Mouse (Mus musculus) gonadal fat pad, adult 2 months (tissue): ENCODE results near the gene S1pr2. TPM values are rescaled to one million over a fixed set of nuclear protein-coding genes. Genes with fewer than 3 reads are reported as not detected.

Experiments used
- DNase-seq: peaks from one replicate; pipeline ENCODE4 v3.0.0-alpha.2; 2012; ENCODE audit warnings: low read depth
- polyA plus RNA-seq: library from polyadenylated mRNA; depleted of rRNA; stranded (reverse); fragments of >200 nt; gene quantifications from 2 replicates; pipeline ENCODE4 v1.2.3, GENCODE M21; 2012; rRNA removed

Gene S1pr2
- polyA plus RNA-seq, 1 experiment, result 6.5 TPM

- no peak for DNase-seq
These were observed 9.8 kb downstream of the S1pr2 start for GRCm38 (mm10) chr9:20966747-20967146.

GRCm38 (mm10) chr9:20966008-20966407, 10.6 kb downstream of the S1pr2 start:
- DNase-seq, result no peak

GRCm38 (mm10) chr9:20965606-20966005, 11.0 kb downstream of the S1pr2 start:
- no peak for DNase-seq

- DNase-seq, result no peak
These were observed 15.0 kb downstream of the S1pr2 start for GRCm38 (mm10) chr9:20961557-20961956.

- no peak for DNase-seq
These were observed 17.1 kb downstream of the S1pr2 start, which contains the start of gene Dnmt1 for GRCm38 (mm10) chr9:20959430-20959938. TSS of gene Dnmt1 (minus strand) at chr9:20959888.

GRCm38 (mm10) chr9:20956989-20957388, 19.6 kb downstream of the S1pr2 start:
- DNase-seq, result no peak

GRCm38 (mm10) chr9:20952520-20953227, 23.9 kb downstream of the S1pr2 start:
- no peak for DNase-seq

- no peak for DNase-seq
These were observed 24.5 kb downstream of the S1pr2 start for GRCm38 (mm10) chr9:20951966-20952519.

GRCm38 (mm10) chr9:20951441-20951840, 25.1 kb downstream of the S1pr2 start:
- no peak for DNase-seq

GRCm38 (mm10) chr9:20950419-20950818, 26.2 kb downstream of the S1pr2 start:
- no peak for DNase-seq

- DNase-seq, result no peak
These were observed 30.3 kb downstream of the S1pr2 start for GRCm38 (mm10) chr9:20946066-20946880.

GRCm38 (mm10) chr9:20944697-20945370, 31.7 kb downstream of the S1pr2 start:
- no peak for DNase-seq

GRCm38 (mm10) chr9:20943911-20944310, 32.7 kb downstream of the S1pr2 start:
- DNase-seq, result no peak

- DNase-seq, result no peak
These were observed 33.2 kb downstream of the S1pr2 start for GRCm38 (mm10) chr9:20943396-20943795.

- no peak for DNase-seq
These were observed 53.3 kb downstream of the S1pr2 start for GRCm38 (mm10) chr9:20923258-20923657.

- no peak for DNase-seq
These were observed 60.4 kb downstream of the S1pr2 start for GRCm38 (mm10) chr9:20916160-20916559.

Other genes starting within 250 kb of the S1pr2 start
- 5.2 and 6.6 TPM in 2 replicates for gene Olfm2, start 230.4 kb downstream of the S1pr2 start, polyA plus RNA-seq
- gene Col5a3, start 161.7 kb downstream of the S1pr2 start, polyA plus RNA-seq, result 76.0 and 138 TPM in 2 replicates
- not detected in 2 replicates for gene Rdh8, start 158.3 kb downstream of the S1pr2 start, polyA plus RNA-seq
- 64.6 and 88.0 TPM in 2 replicates for gene A230050P20Rik, start 108.1 kb downstream of the S1pr2 start, polyA plus RNA-seq
- 4.7 and 5.4 TPM in 2 replicates for gene Angptl6, start 97.1 kb downstream of the S1pr2 start, polyA plus RNA-seq
- gene Ppan, start 88.6 kb downstream of the S1pr2 start, polyA plus RNA-seq, result 38.7 TPM in 2 replicates
- 128 and 129 TPM in 2 replicates for gene Eif3g, start 78.2 kb downstream of the S1pr2 start, polyA plus RNA-seq
- gene Dnmt1, start 16.9 kb downstream of the S1pr2 start, polyA plus RNA-seq, result 16.1 TPM in 2 replicates
- gene Mrpl4, start 26.0 kb upstream of the S1pr2 start, polyA plus RNA-seq, result 76.1 and 83.2 TPM in 2 replicates
- 19.9 and 20.8 TPM in 2 replicates for gene Icam1, start 39.2 kb upstream of the S1pr2 start, polyA plus RNA-seq
- 0.11 and 0.37 TPM in 2 replicates for gene Icam4, start 52.6 kb upstream of the S1pr2 start, polyA plus RNA-seq
- 0.22 and 0.30 TPM in 2 replicates for gene Icam5, start 55.3 kb upstream of the S1pr2 start, polyA plus RNA-seq
- gene Zglp1, start 90.3 kb upstream of the S1pr2 start, polyA plus RNA-seq, result not detected in 2 replicates
- gene Gm49373, start 96.3 kb upstream of the S1pr2 start, polyA plus RNA-seq, result 0.13 and 0.27 TPM in 2 replicates
- 46.8 and 63.4 TPM in 2 replicates for gene Fdx1l, start 96.8 kb upstream of the S1pr2 start, polyA plus RNA-seq
- gene Gm38431, start 115.2 kb upstream of the S1pr2 start, polyA plus RNA-seq, result 0.90 and 4.4 TPM in 2 replicates
- gene Raver1, start 115.2 kb upstream of the S1pr2 start, polyA plus RNA-seq, result 39.2 and 46.2 TPM in 2 replicates
- gene Tyk2, start 154.5 kb upstream of the S1pr2 start, polyA plus RNA-seq, result 23.5 and 28.4 TPM in 2 replicates
- gene Cdc37, start 173.2 kb upstream of the S1pr2 start, polyA plus RNA-seq, result 49.6 and 72.2 TPM in 2 replicates
- 16.6 and 24.5 TPM in 2 replicates for gene Pde4a, start 188.9 kb upstream of the S1pr2 start, polyA plus RNA-seq